Mouse (Mus musculus) embryonic fibroblast, embryonic 13.5 days (primary cell): ENCODE measurements around the gene Mospd3.

Experiments used
- CTCF ChIP-seq: IDR thresholded peaks from 2 replicates; pipeline ENCODE4 v1.5.1; 2011; ENCODE audit warnings: mild to moderate bottlenecking, control low read depth, low read length, moderate library complexity, borderline replicate concordance; ENCODE audit not compliant: insufficient read depth
- POLR2A ChIP-seq: IDR thresholded peaks from 2 replicates; pipeline ENCODE4 v1.6.1; 2011; ENCODE audit warnings: low read depth, mild to moderate bottlenecking, control low read depth, low read length, moderate library complexity

- TF ChIP-seq POLR2A (no peak), CTCF (no peak)
These were observed 20.6 kb downstream of the Mospd3 start for GRCm38 (mm10) chr5:137580246-137580645.
